Mouse (Mus musculus) intestine, embryonic 16.5 days (tissue): Measurements from ENCODE around the gene Cd40. TPM values are rescaled to one million over a fixed set of nuclear protein-coding genes. Genes with fewer than 3 reads are reported as not detected.
A peak's percentile ranks its signal among the peaks of the same experiment; 100 is the strongest.

Experiments
- ATAC-seq: fragments of 200-750 bp; cut with Nextera tagmentation; 2 replicates; pipeline ENCODE4 v1.8.0; 2017; ENCODE audit warnings: moderate TSS enrichment, moderate library complexity
- H3K27ac ChIP-seq: fragments of 300-500 bp; sonication (generic); 2 replicates; pipeline ENCODE4 v1.5.1; 2014; ENCODE audit warnings: mild to moderate bottlenecking, low read length
- H3K27me3 ChIP-seq: fragments of 300-500 bp; sonication (generic); replicated peaks from 2 replicates; pipeline ENCODE4 v1.6.1; 2014; ENCODE audit warnings: low read length, control low read depth, mixed read lengths; ENCODE audit not compliant: control insufficient read depth, insufficient read depth
- H3K36me3 ChIP-seq: fragments of 300-500 bp; sonication (generic); 2 replicates; pipeline ENCODE4 v1.6.1; 2014; ENCODE audit warnings: low read length, control low read depth; ENCODE audit not compliant: control insufficient read depth, insufficient read depth
- H3K4me1 ChIP-seq: fragments of 300-500 bp; sonication (generic); 2 replicates; pipeline ENCODE4 v1.6.1; 2014; ENCODE audit warnings: low read length, control low read depth, mixed read lengths; ENCODE audit not compliant: control insufficient read depth, insufficient read depth
- H3K4me2 ChIP-seq: fragments of 300-500 bp; sonication (generic); 2 replicates; pipeline ENCODE4 v1.6.1; 2014; ENCODE audit warnings: low read depth, low read length, control low read depth
- H3K4me3 ChIP-seq: fragments of 300-500 bp; sonication (generic); 2 replicates; pipeline ENCODE4 v1.5.1; 2014; ENCODE audit warnings: mild to moderate bottlenecking, low read length
- H3K9ac ChIP-seq: fragments of 300-500 bp; sonication (generic); 2 replicates; pipeline ENCODE4 v1.6.1; 2014; ENCODE audit warnings: low read depth, low read length
- H3K9me3 ChIP-seq: fragments of 300-500 bp; sonication (generic); 2 replicates; pipeline ENCODE4 v1.6.1; 2016; ENCODE audit warnings: low read length, control low read depth; ENCODE audit not compliant: control insufficient read depth
- WGBS: fragments of 180-500 bp; shearing (Covaris S2); extraction: QIAGEN DNeasy Blood & Tissue Kit; methylation state at CpG from one replicate; pipeline ENCODE4 v1.1.7; 2014; 5-methylcytosine and 5-hydroxymethylcytosine counted together
- polyA plus RNA-seq: library from polyadenylated mRNA; unstranded; fragments of >200 nt; fragmentation: Nextera tagmentation; extraction: Ambion mirVana; gene quantifications from 2 replicates; pipeline ENCODE4 v1.2.1, GENCODE M21; 2015

The Cd40 gene
- polyA plus RNA-seq, 1 experiment from 2014 or later, result 7.6 TPM

GRCm38 (mm10) chr2:165070096-165070816, 14.8 kb downstream of the Cd40 start:
- H3K27me3 ChIP-seq, result peaks cover 16% of the 10 kb centered on the region
- no peaks in the 10 kb centered on the region for H3K36me3 ChIP-seq
- H3K4me3 ChIP-seq, result no peak overlapping the region
- ATAC-seq, result 0 out of 2 replicates have a peak, but pooled peaks have one; percentile 40
- H3K4me1 ChIP-seq, result peaks cover 4% of the 10 kb centered on the region; the same call in 1 of the 2 replicates
- WGBS, result 21% methylated on average over 23 of the region's 23 CpGs
- H3K4me2 ChIP-seq, result no peak overlapping the region
- no peak overlapping the region for H3K9ac ChIP-seq
- H3K27ac ChIP-seq, result no peak overlapping the region
- H3K9me3 ChIP-seq, result no peaks in the 10 kb centered on the region

DNA sequence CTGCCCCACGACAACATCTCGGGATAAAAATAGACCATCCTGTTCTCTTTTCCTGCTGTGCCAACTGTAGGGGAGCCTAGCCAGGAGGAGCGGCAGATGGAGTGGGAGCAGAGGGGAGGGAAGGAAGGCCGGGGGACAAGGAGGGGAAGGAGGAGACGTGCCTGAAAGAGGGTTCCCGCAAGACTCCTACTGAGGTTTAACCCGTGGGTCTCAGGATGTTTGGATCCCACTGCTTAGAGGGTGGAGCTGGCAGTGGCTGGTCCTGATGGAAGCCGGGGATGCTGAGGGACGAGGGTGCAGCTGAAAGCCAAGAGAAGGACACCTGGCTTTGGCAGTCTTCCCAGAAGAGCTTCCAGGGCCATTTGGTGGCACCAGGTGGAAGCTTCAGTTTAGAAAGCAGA, 18.0 kb downstream of the Cd40 start:
- no peak for ATAC-seq
- no peak overlapping the region for H3K4me2 ChIP-seq
- no peak overlapping the region for H3K4me3 ChIP-seq
- no peak overlapping the region for H3K27ac ChIP-seq
- H3K27me3 ChIP-seq, result peaks cover 45% of the 10 kb centered on the region
- peaks cover 4% of the 10 kb centered on the region; the same call in 1 of the 2 replicates for H3K4me1 ChIP-seq
- no peaks in the 10 kb centered on the region for H3K36me3 ChIP-seq
- no peaks in the 10 kb centered on the region for H3K9me3 ChIP-seq
- no peak overlapping the region for H3K9ac ChIP-seq
- WGBS, result 22% methylated on average over 9 of the region's 9 CpGs

DNA sequence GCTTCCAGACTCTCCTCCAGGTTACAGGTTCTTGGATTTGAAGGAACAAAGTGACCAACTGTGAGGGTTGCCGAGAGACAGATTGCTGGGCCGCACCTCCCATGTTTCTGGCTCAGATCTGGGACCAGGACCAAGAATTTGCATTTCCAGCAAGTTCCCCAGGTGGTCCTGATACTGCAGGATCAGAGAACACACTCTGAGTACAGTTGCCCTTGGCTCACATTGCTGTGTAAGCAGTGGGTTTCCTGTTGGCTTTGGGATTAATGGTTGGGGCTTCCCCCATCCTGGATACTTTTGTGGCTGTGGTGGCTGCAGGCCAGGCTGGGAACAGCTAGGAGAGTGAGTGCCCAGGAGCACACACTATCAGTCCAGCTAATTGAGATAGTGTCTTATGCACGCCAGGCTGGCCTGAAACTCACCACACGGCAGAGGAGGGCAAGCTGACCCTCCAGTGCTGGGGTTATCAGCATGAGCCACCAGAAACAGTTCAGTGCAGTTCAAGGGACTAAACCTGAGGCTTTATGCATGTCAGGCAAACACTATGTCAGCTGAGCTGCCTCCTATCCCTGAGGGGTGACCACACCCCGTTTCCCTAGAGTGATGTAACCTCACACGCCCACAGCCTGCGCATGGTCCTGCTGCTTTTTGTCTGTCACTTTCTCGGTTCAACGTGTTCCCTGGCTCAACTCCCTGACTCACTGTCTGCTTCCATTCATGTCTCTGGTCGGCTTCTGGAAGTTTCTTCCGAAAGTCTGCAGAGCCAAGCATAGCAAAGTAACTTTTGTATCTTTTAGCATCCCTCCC, 18.9 kb downstream of the Cd40 start:
- Histone ChIP-seq H3K4me1 (peaks cover 4% of the 10 kb centered on the region; the same call in 1 of the 2 replicates), H3K27me3 (peaks cover 54% of the 10 kb centered on the region), H3K4me3 (no peak overlapping the region), H3K9me3 (no peaks in the 10 kb centered on the region), H3K27ac (no peak overlapping the region), H3K36me3 (no peaks in the 10 kb centered on the region), H3K4me2 (no peak overlapping the region), H3K9ac (no peak overlapping the region)
- 39% methylated on average over 11 of the region's 11 CpGs for WGBS
- no peak for ATAC-seq

DNA sequence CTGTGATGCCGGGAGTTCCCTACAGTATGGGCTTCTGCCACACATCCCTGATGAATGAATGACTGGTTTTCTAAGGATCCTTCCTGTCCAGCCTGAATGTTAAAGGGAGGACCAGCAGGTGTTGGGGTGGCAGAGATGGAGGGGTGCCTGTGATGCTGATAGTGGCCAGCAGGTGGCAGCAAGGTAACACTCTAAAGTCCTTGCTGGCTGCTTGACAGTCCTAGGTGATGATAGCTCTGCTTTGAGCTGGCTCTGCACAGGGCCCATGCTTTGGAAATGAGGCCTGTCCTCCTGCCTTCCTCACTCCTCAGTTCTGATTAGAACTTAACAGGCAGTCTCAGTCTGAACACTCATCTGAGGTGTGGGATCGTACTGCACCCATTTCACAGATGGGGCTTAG, 19.5 kb downstream of the Cd40 start:
- H3K9ac ChIP-seq, result no peak overlapping the region
- peaks cover 4% of the 10 kb centered on the region; the same call in 1 of the 2 replicates for H3K4me1 ChIP-seq
- H3K27me3 ChIP-seq, result peaks cover 61% of the 10 kb centered on the region
- H3K36me3 ChIP-seq, result no peaks in the 10 kb centered on the region
- 0 out of 2 replicates have a peak, but pooled peaks have one; percentile 31 for ATAC-seq
- 42% methylated on average over 2 of the region's 2 CpGs for WGBS
- no peak overlapping the region for H3K4me2 ChIP-seq
- H3K27ac ChIP-seq, result no peak overlapping the region
- no peak overlapping the region for H3K4me3 ChIP-seq
- H3K9me3 ChIP-seq, result no peaks in the 10 kb centered on the region

DNA sequence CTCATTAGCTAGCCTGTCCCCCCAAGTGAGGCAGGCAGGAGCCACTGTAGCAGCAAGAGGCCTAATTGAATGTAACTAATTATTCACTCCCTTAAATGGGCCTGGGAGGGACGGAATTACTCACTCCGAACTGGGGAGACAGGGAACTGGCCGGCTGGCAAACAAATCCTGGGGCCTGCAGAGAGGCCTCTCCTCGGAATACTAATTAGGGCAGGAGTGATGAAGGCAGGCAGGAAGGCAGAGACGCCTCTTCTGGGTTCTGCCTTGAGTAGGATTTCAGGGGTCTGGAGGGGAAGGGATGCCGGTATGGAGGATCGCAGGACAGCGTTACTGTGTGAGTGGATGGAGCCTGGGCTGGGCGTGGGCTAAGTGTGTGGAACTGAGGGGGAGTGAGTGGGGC, 21.6 kb downstream of the Cd40 start:
- Histone ChIP-seq H3K4me1 (no peaks in the 10 kb centered on the region), H3K36me3 (no peaks in the 10 kb centered on the region), H3K9me3 (no peaks in the 10 kb centered on the region), H3K9ac (no peak overlapping the region), H3K4me3 (no peak overlapping the region), H3K27me3 (peaks cover 65% of the 10 kb centered on the region), H3K27ac (no peak overlapping the region), H3K4me2 (no peak overlapping the region)
- WGBS, result 14% methylated on average over 9 of the region's 9 CpGs
- no peak for ATAC-seq

DNA sequence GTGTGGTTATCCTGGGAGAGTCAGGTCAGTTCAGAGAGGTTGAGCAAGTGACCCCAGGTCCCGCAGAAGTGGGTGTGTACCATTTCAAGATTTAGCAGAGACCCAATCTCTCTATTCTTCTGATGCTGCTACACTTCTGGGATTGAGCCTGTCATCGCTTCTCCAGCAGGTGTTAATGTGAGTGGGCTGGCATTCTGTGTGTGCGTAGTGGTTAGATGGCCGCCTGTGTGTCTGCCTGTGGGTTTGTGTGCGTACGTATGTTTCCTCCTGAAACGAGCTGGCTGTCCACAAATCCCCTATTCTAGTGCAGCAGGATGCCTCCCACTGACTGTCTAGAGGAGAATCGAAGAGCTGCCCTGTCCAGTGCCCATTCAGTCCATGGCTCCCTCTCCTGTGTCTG, 22.6 kb downstream of the Cd40 start:
- Histone ChIP-seq H3K27ac (no peak overlapping the region), H3K9ac (no peak overlapping the region), H3K4me2 (no peak overlapping the region), H3K4me3 (no peak overlapping the region), H3K9me3 (no peaks in the 10 kb centered on the region), H3K27me3 (peaks cover 64% of the 10 kb centered on the region), H3K4me1 (no peaks in the 10 kb centered on the region), H3K36me3 (no peaks in the 10 kb centered on the region)
- 61% methylated on average over 8 of the region's 8 CpGs for whole genome bisulfite sequencing
- no peak for ATAC-seq

DNA sequence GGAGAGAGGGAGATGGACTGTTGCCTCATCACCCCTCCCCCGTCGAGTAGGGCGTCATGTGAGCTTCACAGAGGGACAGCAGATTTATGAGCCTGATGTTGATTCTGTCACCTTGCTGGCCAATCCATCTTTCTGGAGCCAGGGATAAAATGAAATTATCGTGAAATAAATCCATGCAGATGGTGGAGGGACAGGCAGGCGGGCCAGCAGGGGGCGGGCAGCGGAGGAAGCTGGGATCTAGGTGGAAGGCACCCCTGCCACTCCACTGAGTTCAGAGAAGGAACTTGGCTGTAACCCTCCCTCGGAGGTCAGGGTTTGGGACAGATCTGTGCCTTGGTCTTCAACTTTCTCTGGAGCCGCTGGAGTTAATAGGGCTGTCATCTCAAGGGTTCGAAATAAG, 23.2 kb downstream of the Cd40 start:
- no peak overlapping the region for H3K27ac ChIP-seq
- peaks cover 58% of the 10 kb centered on the region for H3K27me3 ChIP-seq
- H3K36me3 ChIP-seq, result no peaks in the 10 kb centered on the region
- H3K9ac ChIP-seq, result no peak overlapping the region
- no peaks in the 10 kb centered on the region for H3K9me3 ChIP-seq
- 20% methylated on average over 10 of the region's 10 CpGs for WGBS
- no peak for ATAC-seq
- no peak overlapping the region for H3K4me3 ChIP-seq
- H3K4me2 ChIP-seq, result no peak overlapping the region
- H3K4me1 ChIP-seq, result no peaks in the 10 kb centered on the region

DNA sequence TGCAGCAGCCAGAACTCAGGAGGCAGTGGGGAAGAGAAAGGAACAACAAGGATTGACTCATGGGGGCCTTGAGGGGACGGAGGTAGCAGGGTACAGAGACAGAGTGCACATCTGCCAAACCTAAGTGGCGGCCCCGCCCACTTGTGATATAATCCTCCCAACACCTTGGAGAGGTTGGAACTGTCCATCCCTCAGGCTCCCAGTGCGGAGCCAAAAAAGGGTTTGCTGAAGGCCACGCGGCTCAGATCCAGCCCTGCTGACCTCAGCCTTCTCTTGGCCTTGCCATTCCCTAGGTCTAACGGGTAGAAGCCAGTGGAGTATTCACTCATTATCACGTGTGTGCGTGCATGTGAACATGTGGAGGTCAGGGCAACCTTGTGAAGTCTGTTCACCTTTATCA, 25.2 kb downstream of the Cd40 start:
- Histone ChIP-seq H3K4me1 (no peaks in the 10 kb centered on the region), H3K4me2 (no peak overlapping the region), H3K9me3 (no peaks in the 10 kb centered on the region), H3K36me3 (no peaks in the 10 kb centered on the region), H3K9ac (no peak overlapping the region), H3K4me3 (no peak overlapping the region), H3K27me3 (peaks cover 45% of the 10 kb centered on the region), H3K27ac (no peak overlapping the region)
- no peak for ATAC-seq
- WGBS, result 20% methylated on average over 9 of the region's 9 CpGs

GRCm38 (mm10) chr2:165081257-165081656, 25.8 kb downstream of the Cd40 start:
- Histone ChIP-seq H3K27ac (no peak overlapping the region), H3K4me1 (no peaks in the 10 kb centered on the region), H3K4me2 (no peak overlapping the region), H3K27me3 (peaks cover 39% of the 10 kb centered on the region), H3K9me3 (no peaks in the 10 kb centered on the region), H3K4me3 (no peak overlapping the region), H3K36me3 (no peaks in the 10 kb centered on the region), H3K9ac (no peak overlapping the region)
- no peak for ATAC-seq
- WGBS, result 29% methylated on average over 7 of the region's 7 CpGs
